Mouse (Mus musculus): ENCODE results near the gene Clec4d.
"Not testable (repeated sequence)": the region's sequence is repeated elsewhere in the genome, so short reads cannot be mapped to it uniquely, and the experiment has no call there.

Gene Clec4d

DNA sequence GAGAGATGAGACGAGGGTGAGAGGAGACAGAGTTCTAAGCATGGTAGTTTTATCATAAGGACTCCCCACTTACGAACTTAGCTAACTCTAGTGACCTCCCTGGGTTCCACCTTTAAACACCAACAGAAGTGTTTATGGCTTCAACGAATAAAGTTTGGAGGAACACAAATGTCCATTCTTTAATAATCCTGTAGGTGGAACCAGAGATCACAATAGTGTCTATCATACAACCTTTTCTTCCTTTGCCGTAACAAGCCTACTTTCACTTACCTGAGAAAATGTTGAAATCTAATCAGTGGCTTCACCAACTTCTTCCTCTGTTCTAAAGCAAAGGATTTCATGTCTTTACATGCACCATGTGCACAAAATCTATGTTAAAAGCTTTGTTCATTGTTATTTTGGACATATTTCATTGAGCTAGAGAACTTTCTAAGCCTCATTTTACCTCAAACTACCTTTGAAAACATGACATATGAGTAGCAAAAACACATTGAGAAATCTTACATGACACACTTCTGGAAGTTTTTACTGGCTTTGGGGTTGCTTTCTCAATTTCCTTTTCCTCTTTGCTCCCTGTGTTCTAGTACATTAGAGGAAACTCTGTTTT, at the start of gene Clec4d:
TSS of gene Clec4d (plus strand) at position 557 of the 607 bp plus-strand sequence.
- no peak for DNase-seq

DNA sequence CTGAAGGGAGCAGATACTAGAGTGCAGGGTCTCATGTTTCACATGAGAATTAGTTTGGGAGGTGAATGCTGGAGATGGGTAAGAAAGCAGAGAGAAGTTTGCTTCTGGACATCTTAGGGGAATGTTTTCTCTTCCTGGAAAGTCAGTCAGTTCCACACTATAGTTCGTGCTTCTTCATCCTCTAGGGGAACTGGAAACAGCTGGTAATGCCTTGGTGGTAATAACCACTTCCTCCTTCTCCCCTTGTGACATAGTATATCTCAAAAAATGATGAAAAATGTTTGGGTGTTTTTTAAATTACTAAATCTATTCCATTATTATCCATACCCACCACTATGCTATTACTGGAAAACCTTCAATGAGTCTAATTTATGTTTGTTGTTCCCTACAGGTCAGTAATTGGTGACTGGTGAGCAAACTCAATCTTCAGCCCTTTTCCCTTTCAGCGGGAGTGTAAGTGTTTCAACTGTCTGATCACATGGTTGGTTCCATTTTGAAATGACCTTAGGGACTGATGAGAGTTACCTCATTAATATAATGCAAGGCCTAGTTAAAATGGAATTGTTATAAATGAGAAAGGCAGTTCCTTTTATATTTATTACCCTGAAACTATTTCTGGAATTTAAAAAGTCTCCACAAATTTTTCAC, 34.3 kb upstream of the Clec4d start:
- no peak for DNase-seq

DNA sequence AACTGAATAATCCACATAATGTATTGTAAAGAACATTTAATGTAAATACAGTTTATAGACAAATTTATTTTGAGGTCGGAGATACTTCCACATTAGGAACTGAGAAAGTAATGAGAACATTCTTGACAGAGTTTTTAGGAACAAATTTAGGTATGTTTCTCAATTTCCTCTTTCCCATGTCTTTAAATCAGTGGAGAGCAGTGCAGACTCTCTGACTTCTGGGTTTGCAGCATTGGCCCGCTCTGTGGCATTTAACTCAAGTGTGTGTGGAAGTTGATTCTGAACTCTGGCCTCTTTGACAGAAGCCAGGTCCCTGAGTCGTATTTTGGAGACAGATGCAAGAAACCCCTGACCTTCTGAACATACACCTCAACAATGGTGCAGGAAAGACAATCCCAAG, 32.3 kb upstream of the Clec4d start, which contains the start of gene Clec4n:
TSS of gene Clec4n (plus strand) at position 200 of the 400 bp plus-strand sequence.
- DNase-seq = no peak

GRCm38 (mm10) chr6:123231149-123231548, 30.8 kb upstream of the Clec4d start:
- no peak for DNase-seq

- DNase-seq = no peak
Measured at GRCm38 (mm10) chr6:123237582-123237981, 24.3 kb upstream of the Clec4d start.

DNA sequence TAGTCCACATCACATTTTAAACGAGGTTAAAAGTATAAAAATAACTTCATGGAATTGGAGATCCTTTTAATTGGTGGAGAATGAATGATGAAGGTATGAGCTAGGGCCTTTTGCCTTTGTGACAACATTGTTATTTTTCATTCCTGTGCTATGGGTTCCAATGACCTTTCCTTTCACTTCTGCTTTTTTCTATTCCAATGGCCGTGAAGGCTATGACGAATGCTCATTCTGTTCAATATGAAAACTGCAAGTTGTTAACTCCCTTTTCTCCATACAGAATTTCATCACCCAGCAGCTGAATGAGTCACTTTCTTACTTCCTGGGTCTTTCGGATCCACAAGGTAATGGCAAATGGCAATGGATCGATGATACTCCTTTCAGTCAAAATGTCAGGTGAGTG, 17.7 kb upstream of the Clec4d start:
- DNase-seq = no peak

GRCm38 (mm10) chr6:123248862-123249261, 13.0 kb upstream of the Clec4d start:
- DNase-seq = not testable (repeated sequence)

DNA sequence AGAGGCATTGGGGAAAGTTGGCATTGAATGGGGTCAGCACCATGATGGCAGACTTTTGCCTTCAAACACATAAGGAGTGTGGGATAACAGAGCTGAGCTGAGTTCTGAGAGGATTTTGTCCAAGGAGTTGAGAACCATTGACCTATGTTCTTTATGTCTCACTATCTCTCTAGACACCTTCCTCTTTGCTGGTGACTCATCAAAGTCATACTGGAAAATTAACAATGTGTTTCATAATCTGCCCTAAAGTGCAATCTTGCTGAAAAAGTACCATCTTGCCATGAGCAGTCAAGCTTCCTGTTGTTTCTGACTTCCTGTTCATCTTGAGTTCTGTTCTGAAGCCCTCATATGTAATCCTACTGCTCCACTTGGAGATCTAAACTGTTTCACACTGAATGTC, 9.2 kb upstream of the Clec4d start:
- DNase-seq = no peak

DNA sequence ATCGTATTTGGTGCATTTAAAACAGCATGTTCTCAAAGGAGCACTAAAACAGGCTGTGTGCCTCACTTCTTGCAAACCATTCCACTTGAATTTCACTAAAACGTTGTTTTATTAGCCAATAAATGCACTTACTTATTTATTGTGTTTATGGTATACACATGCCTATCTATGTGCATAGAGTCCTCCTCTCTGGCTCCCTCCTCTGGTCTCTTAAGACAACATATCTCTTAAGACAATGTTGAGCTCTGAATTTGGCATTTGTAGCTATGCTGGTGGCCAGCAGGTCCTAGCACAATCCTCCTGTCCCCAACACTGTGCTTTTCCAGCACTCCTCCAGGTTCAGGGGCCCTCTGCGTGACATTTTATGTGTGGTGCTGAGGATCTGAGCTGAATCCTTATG, 3.0 kb upstream of the Clec4d start:
- no peak for DNase-seq

DNA sequence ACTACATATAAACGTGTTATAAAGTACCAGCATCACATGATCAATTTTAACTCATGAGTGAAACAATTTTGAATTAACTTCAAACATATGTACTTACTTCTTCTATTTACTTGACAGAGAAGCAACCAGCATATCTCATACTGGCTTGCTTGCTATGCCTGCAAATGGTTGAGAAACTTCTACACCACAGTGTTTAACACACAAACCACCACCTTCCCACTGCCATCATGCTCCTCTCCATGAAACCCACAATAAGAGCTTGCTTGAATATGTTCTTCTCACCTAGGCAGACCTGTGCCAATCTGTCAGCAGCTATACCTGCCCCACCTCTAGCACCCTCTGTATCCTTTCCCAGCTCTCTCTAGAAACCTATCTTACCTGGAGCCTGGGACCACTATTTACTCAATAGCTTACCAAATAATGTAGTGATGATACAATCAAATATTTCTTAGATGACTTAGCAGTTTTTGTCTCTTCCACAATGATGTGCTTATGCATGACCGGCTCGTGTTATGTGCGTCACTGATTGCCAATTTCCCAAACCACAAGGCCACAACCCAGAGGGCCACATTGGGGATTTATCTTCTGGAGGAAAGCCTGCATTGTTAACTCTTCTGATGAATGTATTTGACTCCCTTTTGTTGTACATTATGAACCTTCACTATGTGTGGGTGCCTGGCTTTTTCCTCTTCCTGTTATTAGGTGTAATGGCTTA, 1.9 kb upstream of the Clec4d start:
- DNase-seq = no peak

- DNase-seq = no peak
Measured at GRCm38 (mm10) chr6:123260868-123261267, 1.0 kb upstream of the Clec4d start.

DNA sequence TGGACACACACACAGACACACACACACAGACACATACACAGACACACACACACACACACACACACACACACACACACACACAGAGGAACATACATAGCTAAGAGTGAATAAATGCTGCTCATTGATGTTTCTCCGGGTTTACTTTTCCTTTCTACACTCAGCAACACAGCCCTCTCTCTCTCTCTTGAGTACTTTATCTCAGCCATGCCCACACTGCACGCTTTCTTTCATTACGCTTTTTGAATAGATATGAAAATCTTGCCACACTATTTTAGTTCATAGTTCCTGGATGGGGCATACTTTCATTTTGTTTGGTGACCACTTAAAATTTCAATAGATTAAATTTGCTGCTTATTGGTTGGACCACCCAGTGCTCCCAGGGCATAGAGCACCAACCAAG, 2.3 kb downstream of the Clec4d start:
- DNase-seq = no peak

DNA sequence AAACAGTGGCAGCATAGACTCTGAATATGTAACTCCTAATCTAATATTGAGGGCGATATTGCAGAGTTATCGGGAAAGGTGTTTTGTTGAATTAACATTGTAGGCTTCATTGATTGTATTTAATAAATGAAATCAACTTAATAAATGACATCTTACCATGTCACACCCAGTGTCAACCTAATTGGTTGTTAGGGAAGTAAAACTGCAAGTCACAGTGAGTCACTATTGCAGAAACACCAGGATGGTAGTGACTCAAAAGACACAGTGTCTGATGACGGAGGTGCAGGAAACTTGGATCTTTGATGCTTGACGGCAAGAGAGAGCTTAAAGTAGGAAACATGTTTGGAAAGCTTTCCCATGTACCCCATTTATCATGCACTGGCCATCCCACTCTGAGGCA, 3.9 kb downstream of the Clec4d start:
- DNase-seq = no peak

DNA sequence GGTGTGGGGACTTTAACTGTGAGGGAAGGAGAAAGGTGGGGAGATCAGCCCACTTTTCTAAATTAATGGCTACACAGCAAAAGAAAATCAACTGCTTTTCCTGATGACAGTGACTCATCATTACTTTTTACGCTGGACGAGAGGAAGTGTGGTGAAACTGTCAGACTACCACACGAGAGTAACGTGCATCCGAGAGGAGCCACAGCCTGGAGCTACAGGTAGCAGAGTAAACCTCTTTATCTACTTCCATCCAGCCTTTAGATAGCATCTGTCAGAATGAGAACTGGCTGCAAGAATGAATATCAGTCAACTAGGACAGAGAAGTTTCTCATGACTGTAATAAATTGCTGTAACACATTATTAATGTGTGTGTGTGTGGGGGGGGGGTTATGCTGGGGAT, 5.0 kb downstream of the Clec4d start:
- no peak for DNase-seq

DNA sequence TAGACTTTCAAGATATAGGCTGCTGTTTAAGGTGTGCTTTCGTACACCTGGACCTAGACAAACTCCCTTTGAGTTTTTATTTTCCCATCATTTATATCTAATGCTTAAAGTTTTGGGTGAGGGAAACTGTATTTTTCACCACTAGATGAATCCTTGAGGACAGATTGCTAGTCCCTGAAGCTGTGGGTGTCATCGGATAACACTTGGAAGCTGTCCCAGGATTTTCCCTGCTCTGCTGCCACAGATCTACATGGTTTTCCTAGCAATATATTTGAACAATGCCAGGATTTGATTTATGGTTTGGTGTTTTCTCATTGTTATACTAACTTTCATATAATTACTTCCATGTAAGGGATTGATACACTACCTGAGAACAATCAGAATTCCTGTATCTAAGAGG, 17.5 kb downstream of the Clec4d start:
- no peak for DNase-seq

DNA sequence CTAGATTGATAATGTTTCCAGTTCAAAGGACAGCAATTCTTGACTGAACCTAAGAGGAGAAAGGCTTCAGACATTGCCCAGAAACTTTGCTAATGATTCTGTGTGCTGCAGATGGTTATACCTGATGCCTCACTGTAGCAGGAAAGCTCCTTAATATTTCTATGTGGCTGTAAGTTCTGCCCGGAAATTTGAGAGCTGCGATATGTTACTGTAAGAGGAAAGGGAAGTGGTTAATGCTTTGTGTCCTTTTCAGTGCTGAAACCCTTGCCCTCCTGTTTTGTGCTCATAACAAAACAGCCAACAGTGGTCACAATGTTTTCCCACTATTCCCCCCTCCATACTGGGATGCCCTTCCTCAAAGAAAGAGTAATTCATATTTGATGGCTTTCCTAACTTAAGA, 24.4 kb downstream of the Clec4d start:
- no peak for DNase-seq

DNA sequence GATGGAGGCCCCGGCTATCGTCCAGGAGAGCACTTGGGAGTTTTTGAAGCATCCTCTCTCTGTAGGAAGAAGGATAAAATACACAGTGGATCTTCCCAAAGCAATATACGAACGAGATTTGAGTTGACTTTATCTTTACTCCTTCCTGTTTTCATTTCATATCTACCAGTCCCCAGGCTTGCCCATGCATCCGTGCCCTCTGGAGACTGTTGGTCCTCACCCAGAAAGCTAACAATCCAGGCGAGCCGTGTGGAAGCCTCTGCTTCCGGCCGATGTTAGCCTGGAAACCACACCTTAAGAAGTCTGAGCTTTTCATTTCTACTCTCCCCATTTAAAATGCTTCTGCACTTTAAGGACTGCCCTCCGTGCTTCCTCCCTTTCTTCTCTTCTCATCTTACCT, 27.0 kb downstream of the Clec4d start:
- DNase-seq = no peak

GRCm38 (mm10) chr6:123289753-123290152, 27.8 kb downstream of the Clec4d start, which contains the start of gene Clec4e:
TSS of gene Clec4e (minus strand) at chr6:123289870.
- DNase-seq = no peak

DNA sequence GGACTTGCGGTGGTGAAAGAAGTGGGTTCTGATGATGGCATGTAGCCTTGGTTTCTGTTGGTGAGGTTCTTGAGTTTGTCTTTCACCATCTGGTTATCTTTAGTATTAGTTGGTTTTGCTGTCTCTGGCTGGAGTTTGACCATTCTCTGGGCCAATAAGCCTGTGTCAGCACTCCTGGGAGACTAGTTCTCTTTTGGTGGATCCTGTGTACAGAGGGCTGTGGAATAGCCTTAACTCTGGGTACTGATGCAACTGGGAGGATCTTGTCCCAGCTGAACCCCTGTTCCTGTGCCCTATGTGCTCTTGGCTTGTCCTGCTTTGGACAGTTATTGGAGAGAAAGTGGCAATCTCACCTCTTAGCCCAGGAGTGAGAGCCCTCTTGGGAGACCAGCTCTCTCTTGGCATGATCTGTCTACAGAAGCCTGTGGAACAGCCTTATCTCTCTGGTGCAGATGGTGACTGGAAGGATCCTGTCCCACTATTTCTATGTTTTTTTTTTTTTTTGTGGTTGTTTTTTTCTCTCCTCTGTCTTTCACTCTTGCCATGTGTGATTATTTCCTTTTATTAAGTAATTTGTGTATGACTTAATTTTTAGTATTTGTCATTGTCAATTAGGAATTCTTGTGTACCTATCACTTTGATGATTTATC, 31.0 kb downstream of the Clec4d start:
- DNase-seq = no peak

- not testable (repeated sequence) for DNase-seq
Measured at GRCm38 (mm10) chr6:123293509-123293908, 31.6 kb downstream of the Clec4d start.

DNA sequence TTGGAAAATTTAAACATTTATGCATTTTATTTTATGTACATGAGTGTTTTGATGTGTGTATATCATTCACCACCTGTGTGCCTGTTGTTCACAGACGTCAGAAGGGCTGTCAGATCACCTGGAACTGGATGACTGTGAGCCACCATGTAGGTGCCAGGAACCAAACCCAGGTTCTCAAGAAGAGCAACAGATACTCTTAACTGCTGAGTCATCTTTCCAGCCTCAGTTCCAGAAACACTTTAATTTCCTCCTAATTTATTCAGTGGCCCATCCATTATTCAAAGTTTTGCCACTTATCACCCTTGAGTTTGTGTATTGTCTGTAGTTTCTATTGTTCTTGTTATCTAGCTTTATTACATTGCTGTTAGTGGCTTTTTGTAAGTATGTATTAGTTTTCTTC, 34.8 kb downstream of the Clec4d start:
- DNase-seq = no peak

DNA sequence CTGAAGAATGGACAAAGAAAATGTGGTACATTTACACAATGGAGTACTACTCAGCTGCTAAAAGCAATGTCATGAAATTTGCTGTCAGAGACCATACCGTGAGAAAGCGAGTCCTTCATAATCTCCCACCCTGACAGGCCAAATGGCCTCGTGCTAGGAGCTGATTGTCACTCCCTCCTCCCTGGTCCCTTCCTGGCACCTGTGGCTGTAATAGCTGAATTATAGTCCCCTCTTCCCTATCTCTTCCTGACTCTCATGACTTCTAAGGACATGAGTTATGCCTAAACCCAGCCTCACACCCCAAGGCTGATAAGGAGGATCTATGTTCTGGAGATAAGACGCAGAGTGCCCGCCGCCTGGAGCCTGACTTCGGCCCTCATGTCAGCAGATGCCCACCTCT, 44.4 kb downstream of the Clec4d start:
- DNase-seq = not testable (repeated sequence)

GRCm38 (mm10) chr6:123308033-123308432, 46.1 kb downstream of the Clec4d start, which contains the start of gene Vmn2r19:
TSS of gene Vmn2r19 (plus strand) at chr6:123308333.
- no peak for DNase-seq
